Mouse (Mus musculus): ENCODE measurements around the gene Xlr4a. TPM values are rescaled to one million over a fixed set of nuclear protein-coding genes. Genes with fewer than 3 reads are reported as not detected.

The Xlr4a gene
- polyA plus RNA-seq, 1 experiment: not detected

- TF ChIP-seq POLR2A (IDR thresholded peaks at IDR 0.05; ENCODE audit: borderline replicate concordance, extremely low read depth, insufficient read depth, insufficient read length, poor library complexity, severe bottlenecking): no peak
- TF ChIP-seq CTCF (IDR thresholded peaks at IDR 0.05; ENCODE audit: borderline replicate concordance, extremely low read depth, insufficient read depth, insufficient read length): no peak
- no peak for DNase-seq (ENCODE audit: low read depth)
Observed at GRCm38 (mm10) chrX:73038831-73039230, 43.4 kb downstream of the Xlr4a start.

- TF ChIP-seq POLR2A (IDR thresholded peaks at IDR 0.05; ENCODE audit: borderline replicate concordance, extremely low read depth, insufficient read depth, insufficient read length, poor library complexity, severe bottlenecking): no peak
- TF ChIP-seq CTCF (IDR thresholded peaks at IDR 0.05; ENCODE audit: borderline replicate concordance, extremely low read depth, insufficient read depth, insufficient read length): no peak
- no peak for DNase-seq (ENCODE audit: low read depth)
Observed at GRCm38 (mm10) chrX:73037003-73037402, 45.3 kb downstream of the Xlr4a start, which contains the start of gene Pnma5. Gene Pnma5 (minus strand): TSS chrX:73037103.

Other genes with a start within 250 kb of the Xlr4a start
- gene Cetn2, start 164.1 kb downstream of the Xlr4a start, polyA plus RNA-seq (2012; rRNA removed): 36.5 and 39.7 TPM in 2 replicates
- gene Nsdhl, start 163.9 kb downstream of the Xlr4a start, polyA plus RNA-seq (2012; rRNA removed): 41.6 and 42.6 TPM in 2 replicates
- 1.2 and 1.5 TPM in 2 replicates for gene Zfp185, start 95.1 kb downstream of the Xlr4a start, polyA plus RNA-seq (2012; rRNA removed)
- gene Pnma5, start 45.4 kb downstream of the Xlr4a start, polyA plus RNA-seq (2012; rRNA removed): 0.07 and 0.11 TPM in 2 replicates
- gene Pnma3, start 17.7 kb downstream of the Xlr4a start, polyA plus RNA-seq (2012; rRNA removed): 14.5 and 15.1 TPM in 2 replicates
- gene Xlr3a, start 14.6 kb upstream of the Xlr4a start, polyA plus RNA-seq (2012; rRNA removed): 1.7 and 4.0 TPM in 2 replicates
- 0.94 and 1.1 TPM in 2 replicates for gene Gm14685, start 34.6 kb upstream of the Xlr4a start, polyA plus RNA-seq (2012; rRNA removed)
- gene Xlr5b, start 66.3 kb upstream of the Xlr4a start, polyA plus RNA-seq (2012; rRNA removed): not detected in 2 replicates
- gene DXBay18, start 67.0 kb upstream of the Xlr4a start, polyA plus RNA-seq (2012; rRNA removed): 0.26 and 0.71 TPM in 2 replicates
- not detected in 2 replicates for gene Spin2d, start 94.5 kb upstream of the Xlr4a start, polyA plus RNA-seq (2012; rRNA removed)
- gene Xlr3b, start 109.7 kb upstream of the Xlr4a start, polyA plus RNA-seq (2012; rRNA removed): 3.7 and 13.7 TPM in 2 replicates
- gene Xlr4b, start 131.9 kb upstream of the Xlr4a start, polyA plus RNA-seq (2012; rRNA removed): 0.25 and 0.97 TPM in 2 replicates
- gene F8a, start 145.8 kb upstream of the Xlr4a start, polyA plus RNA-seq (2012; rRNA removed): 19.7 and 22.1 TPM in 2 replicates
- gene Xlr4c, start 160.7 kb upstream of the Xlr4a start, polyA plus RNA-seq (2012; rRNA removed): 0.25 TPM in 1 of 2 replicates, not detected in the other
- gene Xlr3c, start 182.9 kb upstream of the Xlr4a start, polyA plus RNA-seq (2012; rRNA removed): 0.13 TPM in 1 of 2 replicates, not detected in the other
- gene Xlr5a, start 210.5 kb upstream of the Xlr4a start, polyA plus RNA-seq (2012; rRNA removed): not detected in 2 replicates
- not detected in 2 replicates for gene Xlr5c, start 210.5 kb upstream of the Xlr4a start, polyA plus RNA-seq (2012; rRNA removed)

All from brain, embryonic 14.5 days (tissue).